Mouse (Mus musculus) ES-E14 (cell line): ENCODE data around the gene Elf1.

Source experiments
- CHD2 ChIP-seq: IDR thresholded peaks from 2 replicates; pipeline ENCODE4 v1.6.1; 2014; ENCODE audit warnings: mild to moderate bottlenecking, low read depth, low read length, inconsistent platforms
- HCFC1 ChIP-seq: IDR thresholded peaks from 2 replicates; pipeline ENCODE4 v1.6.1; 2012; ENCODE audit warnings: low read length, inconsistent platforms, borderline replicate concordance; ENCODE audit not compliant: insufficient read depth
- ZC3H11A ChIP-seq: IDR thresholded peaks from 2 replicates; pipeline ENCODE4 v1.6.1; 2012; ENCODE audit warnings: low read depth, mild to moderate bottlenecking, inconsistent platforms, low read length, borderline replicate concordance
- ZNF384 ChIP-seq: IDR thresholded peaks from 2 replicates; pipeline ENCODE4 v1.6.1; 2012; ENCODE audit warnings: low read depth, low read length, inconsistent platforms

DNA sequence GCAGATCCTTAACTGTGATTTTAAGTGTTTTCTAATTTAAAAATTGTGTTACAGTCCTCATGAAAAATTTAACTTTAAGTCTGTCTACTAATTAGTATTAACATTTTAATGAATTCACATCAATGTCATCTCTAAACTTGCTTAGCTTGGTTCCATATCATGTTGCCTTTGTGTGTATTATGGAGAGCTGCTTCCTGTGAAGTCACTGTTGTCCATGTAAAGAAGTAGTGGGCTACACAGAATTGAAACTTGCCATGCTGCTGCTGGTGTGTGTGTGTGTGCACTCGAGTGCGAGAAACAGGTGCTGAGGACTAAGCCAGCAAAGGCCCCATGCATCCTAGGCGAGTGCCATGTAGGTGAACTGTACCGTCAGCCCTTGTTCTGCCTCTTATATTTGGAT, 126.4 kb downstream of the Elf1 start:
- TF ChIP-seq ZC3H11A: no peak
- TF ChIP-seq CHD2: no peak
- TF ChIP-seq ZNF384: no peak
- no peak for TF ChIP-seq HCFC1
